Mouse (Mus musculus) Muller cell, postnatal 12 days (primary cell): ENCODE data around the gene Strap.

Experiments used
- DNase-seq: peaks from one replicate; pipeline ENCODE4 v3.0.0-alpha.2; 2015; ENCODE audit errors: inconsistent ontology term

Strap gene

GRCm38 (mm10) chr6:137722220-137722931 lies 12.5 kb upstream of the Strap start:
- DNase-seq: no peak

- peak; percentile 41 for DNase-seq
Observed at GRCm38 (mm10) chr6:137723898-137724297, 11.0 kb upstream of the Strap start.

- no peak for DNase-seq
Observed at GRCm38 (mm10) chr6:137734460-137734845, 425 bp upstream of the Strap start.

GRCm38 (mm10) chr6:137735671-137736238 lies 877 bp downstream of the Strap start:
- no peak for DNase-seq

- DNase-seq: no peak
Observed at GRCm38 (mm10) chr6:137740972-137741371, 6.1 kb downstream of the Strap start.

GRCm38 (mm10) chr6:137744700-137745099 lies 9.8 kb downstream of the Strap start:
- no peak for DNase-seq

- no peak for DNase-seq
Observed at GRCm38 (mm10) chr6:137747174-137747928, 12.5 kb downstream of the Strap start.

- DNase-seq: no peak
Observed at GRCm38 (mm10) chr6:137751551-137752274, 16.8 kb downstream of the Strap start.

- no peak for DNase-seq
Observed at GRCm38 (mm10) chr6:137752275-137752655, 17.4 kb downstream of the Strap start.

GRCm38 (mm10) chr6:137754056-137754856 lies 19.4 kb downstream of the Strap start, which contains the start of gene Dera:
TSS of gene Dera (plus strand) at chr6:137754546.
- DNase-seq: peak; percentile 81

GRCm38 (mm10) chr6:137754857-137755232 lies 20.0 kb downstream of the Strap start:
- DNase-seq: peak; percentile 19

GRCm38 (mm10) chr6:137756310-137756709 lies 21.4 kb downstream of the Strap start:
- DNase-seq: no peak

- no peak for DNase-seq
Observed at GRCm38 (mm10) chr6:137757891-137758290, 23.0 kb downstream of the Strap start.

- no peak for DNase-seq
Observed at GRCm38 (mm10) chr6:137759681-137760080, 24.8 kb downstream of the Strap start.

GRCm38 (mm10) chr6:137760966-137761365 lies 26.1 kb downstream of the Strap start:
- DNase-seq: no peak

- peak; percentile 6 for DNase-seq
Observed at GRCm38 (mm10) chr6:137764572-137765210, 29.8 kb downstream of the Strap start.

GRCm38 (mm10) chr6:137766177-137766576 lies 31.3 kb downstream of the Strap start:
- DNase-seq: no peak

- DNase-seq: no peak
Observed at GRCm38 (mm10) chr6:137771621-137772250, 36.9 kb downstream of the Strap start.

GRCm38 (mm10) chr6:137772918-137773636 lies 38.2 kb downstream of the Strap start:
- DNase-seq: no peak

GRCm38 (mm10) chr6:137773637-137774028 lies 38.8 kb downstream of the Strap start:
- no peak for DNase-seq
